Mouse (Mus musculus) gastrocnemius, adult 18-20 months (tissue): Measurements from ENCODE around the gene Apba2. TPM values are rescaled to one million over a fixed set of nuclear protein-coding genes. Genes with fewer than 3 reads are reported as not detected.

Experiments used
- DNase-seq: peaks from one replicate; pipeline ENCODE4 v3.0.0; 2021; ENCODE audit warnings: low spot score
- total RNA-seq, 2 experiments: library from RNA; stranded (reverse); gene quantifications; 2 replicates each; pipeline ENCODE4 v1.2.3; 2021

Gene Apba2
- total RNA-seq, 2 experiments from 2014 or later: not detected

DNA sequence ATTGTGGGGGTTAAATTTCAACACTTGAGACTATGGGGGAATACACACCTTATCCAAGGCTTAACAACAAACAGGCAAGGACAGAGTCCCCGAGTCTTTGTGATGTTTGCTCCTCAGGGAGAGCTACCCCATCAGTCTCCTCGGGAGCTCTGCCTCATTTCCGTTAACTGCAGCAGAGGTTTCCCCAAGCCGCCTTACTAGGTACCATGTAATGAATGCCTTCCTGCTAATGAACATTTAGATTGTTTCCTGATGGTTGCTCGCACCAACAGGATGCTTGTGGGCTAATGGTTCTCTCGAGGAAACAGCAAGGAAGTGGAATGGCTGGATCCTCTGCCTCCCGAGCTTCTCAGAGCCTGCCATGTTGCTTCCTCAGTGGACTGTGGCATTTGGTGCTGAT is 155.3 kb downstream of the Apba2 start:
- no peak for DNase-seq

GRCm38 (mm10) chr7:64658914-64659313 is 157.4 kb downstream of the Apba2 start:
- no peak for DNase-seq

DNA sequence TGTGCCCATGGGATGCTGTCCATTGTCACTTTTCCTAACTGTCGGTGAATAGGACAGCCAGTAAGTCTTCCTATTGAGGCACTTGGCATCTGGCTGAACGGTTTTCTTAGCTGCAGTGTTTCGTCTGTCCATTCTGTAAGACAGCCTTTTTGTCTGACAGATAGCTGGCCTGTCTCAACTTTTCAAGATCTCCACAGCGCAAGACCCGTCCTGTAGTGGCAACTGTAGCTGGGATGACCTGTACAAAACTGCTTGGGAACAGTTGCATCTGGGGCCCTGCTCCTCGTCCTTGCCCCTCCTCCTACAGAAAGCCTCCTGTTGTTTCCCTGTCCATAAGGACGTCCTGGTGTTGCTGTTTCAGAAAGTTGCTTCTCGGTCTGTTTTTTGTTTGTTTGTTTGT is 157.8 kb downstream of the Apba2 start:
- DNase-seq: no peak

GRCm38 (mm10) chr7:64662506-64662905 is 161.0 kb downstream of the Apba2 start:
- no peak for DNase-seq

GRCm38 (mm10) chr7:64663600-64663999 is 162.1 kb downstream of the Apba2 start:
- DNase-seq: no peak

DNA sequence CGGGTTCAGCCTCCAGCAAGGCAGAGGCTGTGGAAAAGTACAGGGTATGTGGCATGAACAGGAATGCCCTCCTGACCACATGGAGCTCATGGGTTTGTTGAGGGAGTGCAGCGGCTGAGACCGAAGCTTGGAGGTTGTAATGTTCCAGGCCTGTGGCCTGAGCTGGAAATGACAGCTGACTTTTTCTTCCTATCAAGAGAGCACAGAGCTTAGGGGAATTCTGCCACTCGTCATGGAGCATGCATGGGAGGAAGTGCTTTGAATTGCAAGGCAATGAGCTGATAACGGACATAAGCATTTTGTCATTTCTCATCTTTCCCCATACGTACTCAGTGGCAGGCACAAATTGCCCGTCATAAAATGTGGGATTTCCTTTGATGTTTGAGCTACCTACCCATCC is 163.6 kb downstream of the Apba2 start:
- no peak for DNase-seq

- DNase-seq: no peak
Measured at GRCm38 (mm10) chr7:64665716-64666298, 164.3 kb downstream of the Apba2 start.

- no peak for DNase-seq
Measured at GRCm38 (mm10) chr7:64667959-64668358, 166.5 kb downstream of the Apba2 start.

- no peak for DNase-seq
Measured at GRCm38 (mm10) chr7:64679771-64680479, 178.4 kb downstream of the Apba2 start.

- DNase-seq: no peak
Measured at GRCm38 (mm10) chr7:64684893-64685292, 183.4 kb downstream of the Apba2 start.

GRCm38 (mm10) chr7:64688115-64688817 is 186.8 kb downstream of the Apba2 start:
- no peak for DNase-seq

GRCm38 (mm10) chr7:64691831-64692230 is 190.3 kb downstream of the Apba2 start:
- no peak for DNase-seq

DNA sequence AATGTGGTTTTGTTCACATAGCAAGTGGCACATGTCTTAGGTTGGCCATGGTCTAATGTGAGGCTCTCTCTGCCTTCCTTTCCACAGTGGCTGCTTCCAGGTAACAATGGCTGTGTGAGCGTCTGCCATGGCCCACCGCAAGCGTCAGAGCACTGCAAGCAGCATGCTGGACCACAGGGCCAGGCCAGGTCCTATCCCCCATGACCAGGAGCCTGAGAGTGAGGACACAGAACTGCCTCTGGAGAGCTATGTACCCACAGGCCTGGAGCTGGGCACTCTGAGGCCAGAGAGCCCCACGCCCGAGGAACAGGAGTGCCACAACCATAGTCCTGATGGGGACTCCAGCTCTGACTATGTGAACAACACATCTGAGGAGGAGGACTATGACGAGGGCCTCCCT is 193.4 kb downstream of the Apba2 start:
- DNase-seq: no peak

- no peak for DNase-seq
Measured at GRCm38 (mm10) chr7:64696521-64697281, 195.2 kb downstream of the Apba2 start.

DNA sequence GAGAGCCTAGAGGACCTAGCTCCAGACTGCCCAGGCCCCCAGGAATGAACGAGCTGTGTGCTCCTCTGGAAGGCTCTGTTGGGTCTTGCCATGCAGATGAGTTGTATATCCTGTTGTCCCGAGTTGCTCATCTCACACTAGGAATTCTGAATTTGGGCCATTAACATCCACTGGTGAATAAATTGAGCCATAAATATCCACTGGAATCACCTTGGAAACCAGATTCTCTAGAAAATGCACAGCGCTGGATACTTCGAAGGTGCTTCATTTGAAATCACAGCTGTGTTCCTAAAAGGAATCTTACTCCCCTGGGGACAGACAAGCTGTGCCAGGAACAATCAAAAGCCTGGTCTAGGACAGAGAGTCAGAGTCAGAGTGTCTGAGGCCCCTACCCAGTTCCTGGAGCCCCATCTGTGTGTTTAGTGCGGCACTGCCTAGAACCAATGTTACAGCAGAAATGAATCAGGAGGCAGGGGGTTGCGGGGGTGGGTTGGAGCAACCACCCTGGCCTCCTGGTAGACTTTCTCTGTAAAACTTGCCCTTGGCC is 196.4 kb downstream of the Apba2 start:
- no peak for DNase-seq

- no peak for DNase-seq
Measured at GRCm38 (mm10) chr7:64704060-64704595, 202.6 kb downstream of the Apba2 start.

- DNase-seq: no peak
Measured at GRCm38 (mm10) chr7:64708176-64708575, 206.7 kb downstream of the Apba2 start.

DNA sequence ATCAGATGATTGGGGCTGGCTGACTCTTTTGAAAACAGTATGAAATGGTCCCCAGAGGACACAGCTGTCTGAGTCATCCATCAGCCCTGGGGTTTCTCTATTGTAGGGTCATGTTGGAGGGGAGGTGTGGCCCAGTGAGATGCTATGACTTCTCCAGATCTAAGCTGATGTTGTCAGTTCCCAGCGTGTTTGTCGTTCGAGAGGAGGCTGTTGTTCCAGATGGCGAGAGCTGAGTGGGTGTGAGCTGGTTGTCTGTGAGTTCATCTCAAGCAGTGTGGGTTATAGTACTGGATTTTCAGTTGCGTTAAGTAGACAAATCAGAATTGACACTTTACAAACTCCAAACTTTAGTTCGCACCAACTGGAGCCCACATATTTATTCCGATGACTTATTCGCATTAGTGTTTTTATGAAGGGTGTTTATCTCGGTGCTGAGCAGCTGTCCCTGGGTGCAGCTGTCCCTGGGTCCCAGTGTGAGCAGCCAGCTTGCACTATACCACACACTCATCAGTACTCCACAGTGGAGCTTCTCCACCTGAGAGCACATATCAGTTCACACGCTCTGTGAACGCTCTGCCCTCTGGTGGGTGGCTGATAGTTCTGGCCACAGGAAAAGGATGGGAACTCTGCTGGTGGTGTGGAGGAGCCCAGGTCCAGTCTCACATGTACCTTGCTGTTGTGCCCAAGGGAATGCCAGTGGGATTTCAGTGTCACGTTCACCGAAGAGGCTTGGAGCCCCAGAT is 208.2 kb downstream of the Apba2 start:
- no peak for DNase-seq

- DNase-seq: no peak
Measured at GRCm38 (mm10) chr7:64716286-64716685, 214.8 kb downstream of the Apba2 start.

GRCm38 (mm10) chr7:64723313-64723712 is 221.8 kb downstream of the Apba2 start:
- DNase-seq: no peak

GRCm38 (mm10) chr7:64724409-64724808 is 222.9 kb downstream of the Apba2 start:
- no peak for DNase-seq
